Mouse (Mus musculus) stomach, embryonic 14.5 days (tissue): ENCODE data around the gene Gp1ba. TPM values are rescaled to one million over a fixed set of nuclear protein-coding genes. Genes with fewer than 3 reads are reported as not detected.
A peak's percentile ranks its signal among the peaks of the same experiment; 100 is the strongest.

Experiments
- ATAC-seq: fragments of 200-750 bp; cut with Nextera tagmentation; 2 replicates; pipeline ENCODE4 v1.8.0; 2017; ENCODE audit warnings: low read depth, moderate TSS enrichment; ENCODE audit not compliant: insufficient number of reproducible peaks, insufficient read depth, low FRiP score
- H3K27ac ChIP-seq: fragments of 300-500 bp; sonication (generic); 2 replicates; pipeline ENCODE4 v1.5.1; 2014; ENCODE audit warnings: mild to moderate bottlenecking, low read length, moderate library complexity, mixed read lengths
- H3K27me3 ChIP-seq: fragments of 300-500 bp; sonication (generic); 2 replicates; pipeline ENCODE4 v1.6.1; 2014; ENCODE audit warnings: low read length, control low read depth, mixed read lengths; ENCODE audit not compliant: control insufficient read depth, insufficient read depth
- H3K36me3 ChIP-seq: fragments of 300-500 bp; sonication (generic); 2 replicates; pipeline ENCODE4 v1.6.1; 2014; ENCODE audit warnings: mild to moderate bottlenecking, control low read depth, low read length, moderate library complexity, mixed read lengths; ENCODE audit not compliant: control insufficient read depth, insufficient read depth
- H3K4me1 ChIP-seq: fragments of 300-500 bp; sonication (generic); 2 replicates; pipeline ENCODE4 v1.6.1; 2014; ENCODE audit warnings: low read length, control low read depth, mixed read lengths; ENCODE audit not compliant: control insufficient read depth, insufficient read depth
- H3K4me2 ChIP-seq: fragments of 300-500 bp; sonication (generic); replicated peaks from 2 replicates; pipeline ENCODE4 v1.6.1; 2014; ENCODE audit warnings: low read depth, low read length, control low read depth
- H3K4me3 ChIP-seq: fragments of 300-500 bp; sonication (generic); 2 replicates; pipeline ENCODE4 v1.5.1; 2014; ENCODE audit warnings: low read depth, low read length, control low read depth
- H3K9ac ChIP-seq: fragments of 300-500 bp; sonication (generic); replicated peaks from 2 replicates; pipeline ENCODE4 v1.6.1; 2014; ENCODE audit warnings: low read depth, mild to moderate bottlenecking, control low read depth, low read length, moderate library complexity, mixed read lengths
- H3K9me3 ChIP-seq: fragments of 300-500 bp; sonication (generic); 2 replicates; pipeline ENCODE4 v1.6.1; 2016; ENCODE audit warnings: low read depth, low read length, control low read depth; ENCODE audit not compliant: control insufficient read depth
- WGBS: fragments of 180-500 bp; shearing (Covaris S2); extraction: QIAGEN DNeasy Blood & Tissue Kit; methylation state at CpG from one replicate; pipeline ENCODE4 v1.1.7; 2014; 5-methylcytosine and 5-hydroxymethylcytosine counted together
- polyA plus RNA-seq: library from polyadenylated mRNA; unstranded; fragments of >200 nt; fragmentation: Nextera tagmentation; extraction: Ambion mirVana; gene quantifications from 2 replicates; pipeline ENCODE4 v1.2.1, GENCODE M21; 2014

Gene Gp1ba
- polyA plus RNA-seq, 1 experiment from 2014 or later = 0.22 TPM

GRCm38 (mm10) chr11:70606717-70607116, 32.2 kb upstream of the Gp1ba start:
- Histone ChIP-seq H3K4me2 (no peak overlapping the region), H3K27me3 (no peaks in the 10 kb centered on the region), H3K4me3 (no peak overlapping the region), H3K4me1 (no peaks in the 10 kb centered on the region), H3K9me3 (no peaks in the 10 kb centered on the region), H3K36me3 (peaks cover 50% of the 10 kb centered on the region), H3K9ac (no peak overlapping the region), H3K27ac (no peak overlapping the region)
- WGBS = 66% methylated on average over 12 of the region's 12 CpGs
- no peak for ATAC-seq

GRCm38 (mm10) chr11:70607611-70608010, 31.3 kb upstream of the Gp1ba start:
- Histone ChIP-seq H3K9me3 (no peaks in the 10 kb centered on the region), H3K36me3 (peaks cover 53% of the 10 kb centered on the region), H3K4me1 (no peaks in the 10 kb centered on the region), H3K4me3 (no peak overlapping the region), H3K27ac (no peak overlapping the region), H3K4me2 (no peak overlapping the region), H3K9ac (no peak overlapping the region), H3K27me3 (no peaks in the 10 kb centered on the region)
- no peak for ATAC-seq
- 84% methylated on average over 9 of the region's 9 CpGs for WGBS

- no peak for ATAC-seq
- no peak overlapping the region for H3K4me3 ChIP-seq
- no peak overlapping the region for H3K4me2 ChIP-seq
- H3K36me3 ChIP-seq = peaks cover 61% of the 10 kb centered on the region
- H3K9ac ChIP-seq = no peak overlapping the region
- H3K27me3 ChIP-seq = no peaks in the 10 kb centered on the region
- no peaks in the 10 kb centered on the region for H3K4me1 ChIP-seq
- H3K27ac ChIP-seq = no peak overlapping the region
- 89% methylated on average over 26 of the region's 26 CpGs for WGBS
- H3K9me3 ChIP-seq = no peaks in the 10 kb centered on the region
Measured at GRCm38 (mm10) chr11:70608381-70609066, 30.4 kb upstream of the Gp1ba start.

- H3K36me3 ChIP-seq = peaks cover 48% of the 10 kb centered on the region
- ATAC-seq = no peak
- no peak overlapping the region for H3K9ac ChIP-seq
- no peaks in the 10 kb centered on the region for H3K27me3 ChIP-seq
- no peaks in the 10 kb centered on the region for H3K9me3 ChIP-seq
- H3K4me1 ChIP-seq = peaks cover 4% of the 10 kb centered on the region; the same call in 1 of the 2 replicates
- 82% methylated on average over 4 of the region's 4 CpGs for WGBS
- H3K27ac ChIP-seq = no peak overlapping the region
- H3K4me3 ChIP-seq = no peak overlapping the region
- H3K4me2 ChIP-seq = no peak overlapping the region
Measured at GRCm38 (mm10) chr11:70610752-70611151, 28.2 kb upstream of the Gp1ba start.

- no peak overlapping the region for H3K27ac ChIP-seq
- H3K4me3 ChIP-seq = no peak overlapping the region
- no peak for ATAC-seq
- H3K36me3 ChIP-seq = peaks cover 37% of the 10 kb centered on the region
- no peaks in the 10 kb centered on the region for H3K9me3 ChIP-seq
- no peaks in the 10 kb centered on the region for H3K27me3 ChIP-seq
- peaks cover 4% of the 10 kb centered on the region; the same call in 1 of the 2 replicates for H3K4me1 ChIP-seq
- 74% methylated on average over 7 of the region's 7 CpGs for WGBS
- no peak overlapping the region for H3K9ac ChIP-seq
- no peak overlapping the region for H3K4me2 ChIP-seq
Measured at GRCm38 (mm10) chr11:70612505-70612904, 26.4 kb upstream of the Gp1ba start.

- Histone ChIP-seq H3K27me3 (no peaks in the 10 kb centered on the region), H3K27ac (peak overlapping the region; percentile 35; the same call in 1 of the 2 replicates), H3K4me2 (peak overlapping the region; percentile 87), H3K4me3 (peak overlapping the region; percentile 25), H3K4me1 (peaks cover 4% of the 10 kb centered on the region; the same call in 1 of the 2 replicates), H3K9me3 (no peaks in the 10 kb centered on the region), H3K36me3 (peaks cover 21% of the 10 kb centered on the region), H3K9ac (peak overlapping the region; percentile 45; the same call in 1 of the 2 replicates)
- WGBS = under 1% methylated on average over 17 of the region's 17 CpGs
- peak; percentile 92 for ATAC-seq
Measured at GRCm38 (mm10) chr11:70615074-70615473, 23.8 kb upstream of the Gp1ba start.

- Histone ChIP-seq H3K4me1 (peaks cover 4% of the 10 kb centered on the region; the same call in 1 of the 2 replicates), H3K9ac (peak within 1 kb of the TSS; percentile 45; the same call in 1 of the 2 replicates), H3K27me3 (no peaks in the 10 kb centered on the region), H3K36me3 (peaks cover 18% of the 10 kb centered on the region), H3K27ac (peak within 1 kb of the TSS; percentile 35; the same call in 1 of the 2 replicates), H3K9me3 (no peaks in the 10 kb centered on the region), H3K4me2 (peak within 1 kb of the TSS; percentile 87), H3K4me3 (peak within 1 kb of the TSS; percentile 25)
- no peak for ATAC-seq
- 14% methylated on average over 21 of the region's 21 CpGs for WGBS
Measured at GRCm38 (mm10) chr11:70615516-70616093, 23.3 kb upstream of the Gp1ba start, which contains the start of gene 4930544D05Rik. 4930544D05Rik (plus strand) TSS chr11:70615848.

- Histone ChIP-seq H3K9ac (no peak within 1 kb of the TSS), H3K27ac (no peak within 1 kb of the TSS), H3K4me2 (no peak within 1 kb of the TSS), H3K4me3 (no peak within 1 kb of the TSS), H3K4me1 (peaks cover 4% of the 10 kb centered on the region; the same call in 1 of the 2 replicates), H3K36me3 (no peaks in the 10 kb centered on the region), H3K27me3 (no peaks in the 10 kb centered on the region), H3K9me3 (no peaks in the 10 kb centered on the region)
- 37% methylated on average over 1 of the region's 1 CpGs for WGBS
- no peak for ATAC-seq
Measured at GRCm38 (mm10) chr11:70619101-70619500, 19.8 kb upstream of the Gp1ba start, which contains the start of gene Chrne. Chrne (minus strand) TSS chr11:70619216.
